Mouse (Mus musculus): ENCODE data around the gene Chaf1a. TPM values are rescaled to one million over a fixed set of nuclear protein-coding genes. Genes with fewer than 3 reads are reported as not detected.
"Not testable (repeated sequence)": the region's sequence is repeated elsewhere in the genome, so short reads cannot be mapped to it uniquely, and the experiment has no call there.

The Chaf1a gene
- total RNA-seq, 2 experiments from 2014 or later: 2.7 to 3.3 TPM

DNA sequence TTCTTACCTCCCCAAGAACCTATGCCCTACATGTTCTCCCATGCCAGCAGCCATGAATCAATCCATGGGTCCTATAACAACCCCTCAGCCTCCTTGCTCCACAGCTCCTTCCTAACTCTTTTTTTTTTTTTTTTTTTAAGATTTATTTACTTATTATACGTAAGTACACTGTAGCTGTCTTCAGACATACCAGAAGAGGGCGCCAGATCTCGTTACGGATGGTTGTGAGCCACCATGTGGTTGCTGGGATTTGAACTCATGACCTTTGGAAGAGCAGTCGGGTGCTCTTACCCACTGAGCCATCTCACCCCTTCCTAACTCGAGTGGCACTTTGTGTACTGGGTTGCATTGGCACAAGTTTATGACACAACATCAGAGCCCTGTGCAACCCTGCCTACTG is 25.5 kb downstream of the Chaf1a start:
- H3K27ac ChIP-seq; DNase-seq (ENCODE audit: low spot score in 2 of 2); H3K4me3 ChIP-seq: not testable (repeated sequence)
- TF ChIP-seq CTCF (conservative IDR thresholded peaks at IDR 0.05): peak; percentile 55

DNA sequence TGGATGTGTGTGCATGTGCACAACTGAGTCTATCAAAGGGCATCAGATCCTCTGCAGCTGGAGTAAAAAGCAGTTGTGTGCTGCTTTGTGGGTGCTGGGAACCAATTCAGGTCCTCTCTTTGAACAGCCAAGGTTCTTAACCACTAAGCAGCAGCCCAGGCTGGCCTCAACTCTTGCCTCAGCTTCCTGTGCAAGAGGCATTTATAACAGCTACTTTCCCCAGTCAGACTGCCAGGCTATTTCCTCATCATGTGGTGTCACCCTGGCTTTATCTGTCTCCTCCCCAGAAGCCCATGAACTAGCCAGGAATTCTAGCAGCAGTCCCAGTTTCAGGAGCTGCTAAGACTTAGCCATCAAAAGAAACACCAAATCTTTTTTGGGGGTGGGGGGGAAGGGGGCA is 26.2 kb downstream of the Chaf1a start:
- no peak overlapping the region for H3K27ac ChIP-seq
- DNase-seq (ENCODE audit: low spot score in 2 of 2): no peak
- H3K4me3 ChIP-seq: no peak overlapping the region
- TF ChIP-seq CTCF (conservative IDR thresholded peaks at IDR 0.05): no peak

DNA sequence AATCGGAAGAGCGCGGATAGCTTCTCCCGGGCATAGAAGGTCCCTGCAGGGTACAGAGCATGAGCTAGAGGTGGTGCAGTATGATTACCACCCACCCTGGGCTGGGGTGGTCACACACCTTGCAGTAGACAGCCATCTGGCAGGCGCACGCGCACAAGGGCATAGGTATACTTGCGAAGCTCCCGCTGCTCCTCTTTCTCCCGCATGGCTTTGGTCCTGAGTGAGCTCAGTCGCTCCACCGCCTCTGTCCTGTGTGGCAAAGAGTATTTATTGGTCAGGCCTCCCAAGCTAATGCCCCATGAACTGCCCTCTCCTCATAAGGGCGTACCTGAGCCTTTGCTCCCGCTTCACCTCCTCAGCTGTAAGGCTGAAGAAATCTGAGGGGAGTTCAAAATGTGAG is 28.8 kb downstream of the Chaf1a start:
- DNase-seq (ENCODE audit: low spot score in 2 of 2): no peak
- Histone ChIP-seq H3K27ac (no peak overlapping the region), H3K4me3 (no peak overlapping the region)
- TF ChIP-seq CTCF (conservative IDR thresholded peaks at IDR 0.05): no peak

DNA sequence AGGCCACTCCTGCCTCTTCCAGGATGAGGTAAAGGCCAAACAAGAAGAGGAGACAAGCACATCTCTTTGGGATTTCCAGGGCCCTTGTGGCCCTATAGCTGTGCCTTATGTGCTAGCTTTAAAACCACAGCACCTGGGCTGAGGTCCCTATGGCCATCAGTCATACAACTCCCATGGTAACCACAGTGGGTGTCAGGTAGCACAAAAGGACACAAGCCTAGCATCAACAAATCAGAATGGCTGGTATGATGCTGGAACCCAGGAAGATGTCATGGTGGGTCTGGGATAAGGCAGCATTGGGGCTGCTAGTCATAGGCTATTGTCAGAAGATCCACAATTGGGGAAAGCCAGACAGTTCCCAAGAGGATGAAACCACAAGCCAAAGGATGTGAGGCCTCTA is 30.9 kb downstream of the Chaf1a start:
- Histone ChIP-seq H3K4me3 (no peak overlapping the region), H3K27ac (no peak overlapping the region)
- no peak for TF ChIP-seq CTCF (conservative IDR thresholded peaks at IDR 0.05)
- no peak for DNase-seq (ENCODE audit: low spot score in 2 of 2)

DNA sequence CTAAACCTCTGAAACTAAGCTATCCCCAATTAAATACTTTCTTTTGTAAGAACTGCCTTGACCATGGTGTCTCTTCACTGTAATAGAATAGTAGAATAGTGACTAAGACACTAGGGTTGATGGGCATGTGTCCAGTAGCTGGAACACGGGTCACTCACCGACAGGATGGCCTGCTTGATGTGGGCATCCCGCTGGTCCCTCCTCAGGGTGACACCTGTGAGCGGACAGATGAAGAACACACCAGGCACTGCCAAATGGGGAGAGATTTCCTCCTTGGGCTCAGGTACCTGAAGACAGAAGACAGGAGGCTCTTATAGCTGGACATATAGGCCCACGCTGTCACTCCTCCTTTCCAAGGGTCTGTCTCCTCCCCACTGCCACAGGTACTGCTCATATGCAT is 32.0 kb downstream of the Chaf1a start:
- no peak for DNase-seq (ENCODE audit: low spot score in 2 of 2)
- H3K4me3 ChIP-seq: no peak overlapping the region
- TF ChIP-seq CTCF (conservative IDR thresholded peaks at IDR 0.05): no peak
- no peak overlapping the region for H3K27ac ChIP-seq

DNA sequence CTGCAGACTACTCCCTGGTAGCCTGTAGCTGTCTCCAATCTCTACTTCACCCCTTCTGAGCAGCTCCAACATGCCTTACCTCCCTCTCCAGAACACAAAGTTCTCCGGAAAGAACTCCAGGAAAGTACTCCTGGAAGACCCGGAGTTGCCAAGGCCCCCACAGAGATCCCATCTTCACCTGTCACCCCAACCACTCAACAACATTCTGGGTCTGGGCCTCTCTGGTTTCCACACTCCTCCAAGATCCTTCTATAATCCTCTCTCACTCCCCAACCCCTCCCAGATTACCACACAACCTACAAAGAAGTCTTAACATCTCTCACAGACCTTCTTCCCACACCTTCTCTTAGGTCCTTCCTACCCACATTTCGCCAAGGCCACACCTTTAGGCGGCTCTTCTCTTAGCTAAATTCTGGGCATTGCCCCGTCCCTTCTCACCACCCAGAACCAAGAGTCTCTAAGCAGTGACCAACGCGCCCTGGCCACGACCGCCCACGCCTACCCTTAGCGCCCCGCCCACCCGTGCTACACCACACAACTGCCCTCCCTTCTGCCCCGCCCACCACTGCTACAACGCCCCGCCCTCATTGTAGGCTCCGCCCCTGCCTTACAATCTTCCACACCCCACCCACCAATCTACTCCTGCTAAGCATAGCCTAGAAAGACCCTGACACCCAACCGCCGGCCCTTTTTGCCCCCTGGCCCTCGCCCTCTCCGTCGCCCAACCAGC is 34.0 kb downstream of the Chaf1a start:
- TF ChIP-seq CTCF (conservative IDR thresholded peaks at IDR 0.05): no peak
- H3K27ac ChIP-seq: peak overlapping the region; percentile 90
- H3K4me3 ChIP-seq: peak overlapping the region; percentile 94
- peak; percentile 55 to 65 for DNase-seq (ENCODE audit: low spot score in 2 of 2)

DNA sequence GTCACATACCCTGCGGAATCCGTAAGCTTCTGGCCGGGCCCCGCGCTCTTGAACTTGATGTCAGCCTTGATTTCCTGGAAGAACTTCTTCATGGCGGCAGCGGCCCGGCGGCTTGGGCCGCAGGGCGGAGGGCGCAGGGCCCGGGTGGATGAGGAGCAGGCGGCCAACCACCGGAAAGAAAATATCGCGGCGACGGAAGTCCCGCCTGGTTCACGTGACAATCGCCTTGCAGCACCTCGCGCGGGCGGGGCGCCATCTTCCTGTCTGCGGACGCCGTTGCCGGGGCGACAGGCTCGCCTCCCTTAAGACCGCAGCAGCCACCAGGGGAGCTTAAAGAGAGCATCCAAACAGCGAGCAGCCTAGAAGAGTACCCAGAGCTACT is 34.6 kb downstream of the Chaf1a start, which contains the start of gene Ubxn6:
Gene Ubxn6, minus strand, starts transcription at position 202 of the 382 bp plus-strand sequence.
- peak; percentile 97 to 99 for DNase-seq (ENCODE audit: low spot score in 2 of 2)
- Histone ChIP-seq H3K4me3 (peak within 1 kb of the TSS; percentile 94), H3K27ac (peak within 1 kb of the TSS; percentile 90)
- TF ChIP-seq CTCF (conservative IDR thresholded peaks at IDR 0.05): peak; percentile 73

DNA sequence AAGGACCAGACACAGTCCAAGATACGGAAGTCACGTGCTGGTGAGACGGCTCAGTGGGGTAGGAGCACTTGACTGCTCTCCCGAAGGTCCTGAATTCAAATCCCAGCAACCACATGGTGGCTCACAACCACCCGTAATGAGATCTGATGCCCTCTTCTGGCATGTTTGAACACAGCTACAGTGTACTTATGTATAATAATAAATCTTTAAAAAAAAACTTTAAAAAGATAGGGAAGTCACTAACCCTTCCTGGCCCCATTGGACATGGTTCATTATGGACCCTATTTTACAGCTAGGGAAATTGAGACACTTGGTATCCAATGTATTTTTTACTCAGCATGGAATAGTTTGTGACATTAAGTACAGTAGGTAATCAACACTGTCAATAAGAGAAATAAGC is 37.3 kb downstream of the Chaf1a start:
- Histone ChIP-seq H3K27ac (no peak overlapping the region), H3K4me3 (no peak overlapping the region)
- no peak for DNase-seq (ENCODE audit: low spot score in 2 of 2)
- peak; percentile 32; the same call in 1 of the 2 replicates for TF ChIP-seq CTCF (conservative IDR thresholded peaks at IDR 0.05)

DNA sequence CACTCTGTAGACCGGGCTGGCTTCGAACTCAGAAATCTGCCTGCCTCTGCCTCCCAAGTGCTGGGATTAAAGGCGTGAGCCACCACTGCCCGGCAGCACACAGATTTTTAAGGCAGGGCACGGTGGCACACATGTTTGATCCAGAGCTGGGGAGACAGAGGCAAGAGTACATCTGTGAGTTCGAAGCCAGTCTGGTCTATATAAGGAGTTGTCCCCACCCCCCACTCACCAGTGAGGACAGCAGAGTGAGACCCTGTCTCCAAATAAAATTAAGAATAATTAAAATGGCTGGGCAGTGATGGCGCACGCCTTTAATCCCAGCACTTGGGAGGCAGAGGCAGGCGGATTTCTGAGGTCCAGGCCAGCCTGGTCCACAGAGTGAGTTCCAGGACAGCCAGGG is 38.1 kb downstream of the Chaf1a start:
- Histone ChIP-seq H3K27ac (peak overlapping the region; percentile 78), H3K4me3 (peak overlapping the region; percentile 44)
- DNase-seq (ENCODE audit: low spot score in 2 of 2): not testable (repeated sequence)

DNA sequence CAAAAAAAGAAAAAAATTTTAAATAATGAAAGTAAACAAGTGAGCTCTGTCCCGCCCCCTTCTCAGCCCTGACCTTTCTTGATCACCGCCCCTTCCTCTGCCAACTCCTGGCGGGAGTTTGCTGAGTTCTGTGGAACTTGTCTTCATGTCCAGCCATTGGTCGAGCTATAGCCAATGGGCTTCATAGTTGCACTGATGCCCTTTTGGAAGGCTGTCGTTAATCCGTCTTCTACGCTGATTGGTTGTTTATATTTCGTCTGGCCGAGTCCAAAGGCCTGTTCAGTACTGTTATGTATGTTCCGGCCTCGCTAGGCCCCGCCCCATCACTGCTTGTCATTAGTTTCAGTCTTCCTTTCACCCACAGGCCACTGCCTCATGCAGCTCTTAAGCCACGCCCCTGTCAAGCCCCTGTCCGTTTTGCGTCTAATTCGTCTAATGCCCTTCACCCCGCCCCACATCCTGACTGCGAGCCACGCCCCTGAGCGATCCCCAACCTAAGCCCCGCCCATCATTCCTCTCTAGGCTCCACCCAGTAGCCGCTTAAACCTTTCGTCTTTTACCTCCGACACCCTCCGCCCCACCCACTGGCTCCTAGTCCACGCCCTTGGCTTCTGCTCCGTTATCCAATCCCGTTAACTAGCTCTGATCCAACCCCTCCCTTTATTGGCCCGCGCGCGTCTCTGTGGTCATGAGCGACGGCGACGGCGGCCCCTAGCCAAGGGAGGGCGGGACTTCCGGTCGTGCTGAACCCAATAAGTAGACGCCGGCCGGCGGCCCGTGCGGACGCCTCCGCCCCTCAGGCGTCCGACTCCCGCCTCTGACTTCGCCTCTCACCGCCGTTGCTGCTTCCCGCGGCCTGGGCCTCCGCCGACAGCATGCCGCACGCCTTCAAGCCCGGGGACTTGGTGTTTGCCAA is 38.9 kb downstream of the Chaf1a start, which contains the start of gene Hdgfl2:
Gene Hdgfl2, plus strand, starts transcription at position 755 of the 916 bp plus-strand sequence.
- Histone ChIP-seq H3K4me3 (peak within 1 kb of the TSS; percentile 82), H3K27ac (peak within 1 kb of the TSS; percentile 88)
- DNase-seq (ENCODE audit: low spot score in 2 of 2): peak; percentile 98 to 100
- TF ChIP-seq CTCF (conservative IDR thresholded peaks at IDR 0.05): no peak

DNA sequence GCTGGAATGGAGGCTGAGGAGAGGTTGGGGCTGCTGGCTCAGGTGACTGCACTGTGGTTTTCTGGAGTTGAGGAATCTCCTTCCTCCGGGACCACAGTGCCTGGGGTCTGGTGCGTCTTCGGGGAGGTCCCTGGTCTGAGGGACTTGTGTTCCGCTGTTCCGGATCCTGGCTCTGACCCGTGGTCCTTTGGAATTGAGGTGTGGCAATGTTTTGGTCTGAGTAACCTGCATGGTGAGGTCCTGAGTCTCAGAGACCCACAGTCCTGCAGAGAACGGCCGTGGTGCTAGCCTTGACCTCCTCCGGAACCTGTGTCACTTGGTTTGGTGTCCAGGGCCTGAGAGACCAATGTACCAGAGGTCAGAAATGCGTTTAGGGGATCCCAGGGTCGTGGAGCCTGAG is 39.7 kb downstream of the Chaf1a start:
- H3K4me3 ChIP-seq: peak overlapping the region; percentile 82
- peak overlapping the region; percentile 88 for H3K27ac ChIP-seq
- no peak for TF ChIP-seq CTCF (conservative IDR thresholded peaks at IDR 0.05)
- no peak for DNase-seq (ENCODE audit: low spot score in 2 of 2)

DNA sequence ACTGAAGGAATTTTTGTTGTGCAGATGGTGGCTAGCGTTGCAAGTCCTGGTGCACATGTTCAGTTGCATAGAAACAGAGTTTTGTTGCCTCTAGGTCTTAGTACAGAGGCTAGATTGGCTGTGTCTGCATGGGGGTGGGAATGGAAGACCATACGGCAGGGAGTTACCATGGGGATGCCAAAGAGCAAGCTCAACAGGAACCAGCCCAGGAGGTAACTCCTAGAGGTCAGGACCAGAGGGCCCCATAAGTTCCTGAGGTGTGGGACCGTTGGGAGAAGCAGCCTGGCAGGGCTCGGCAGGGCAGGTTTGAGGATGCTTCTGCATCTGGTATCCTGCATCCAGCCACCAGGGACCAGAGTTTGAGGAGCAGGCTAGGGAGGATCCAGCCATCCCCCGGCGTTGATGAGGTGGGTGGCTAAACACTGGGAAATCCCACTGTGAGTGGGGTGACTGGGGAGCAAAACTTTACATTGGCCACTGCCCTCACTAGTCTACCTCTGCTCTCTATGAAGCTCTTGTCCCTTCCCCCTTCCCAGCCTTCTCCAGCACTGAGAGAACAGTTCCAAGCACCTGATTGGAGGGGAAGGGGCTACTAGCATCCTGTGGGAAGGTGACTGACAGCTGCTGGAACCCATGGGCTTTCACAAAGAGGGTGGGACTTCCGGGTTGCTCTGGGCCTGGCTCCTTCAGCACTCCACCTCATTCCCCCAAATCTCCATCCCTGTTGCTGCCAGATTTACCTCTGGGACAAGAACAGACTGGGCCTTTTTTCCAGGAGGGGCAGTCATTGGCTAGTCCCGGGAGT is 40.7 kb downstream of the Chaf1a start:
- peak; percentile 27 for TF ChIP-seq CTCF (conservative IDR thresholded peaks at IDR 0.05)
- H3K4me3 ChIP-seq: peak overlapping the region; percentile 82
- H3K27ac ChIP-seq: peak overlapping the region; percentile 88
- peak; percentile 59 to 76 for DNase-seq (ENCODE audit: low spot score in 2 of 2)

All from layer of hippocampus, adult 2 months (tissue).